Mouse (Mus musculus) inflammation-experienced regulatory T-cells (primary cell): ENCODE measurements around the gene Paox. TPM values are rescaled to one million over a fixed set of nuclear protein-coding genes. Genes with fewer than 3 reads are reported as not detected.

Experiments used
- polyA plus RNA-seq, 2 experiments: library from polyadenylated mRNA; unstranded; fragments of 100-300 nt; shearing (Covaris generic); gene quantifications; one replicate each; pipeline ENCODE4 v1.2.1; 2017

Gene Paox
- 1 to 10 TPM; 4.2 to 4.9 TPM for polyA plus RNA-seq

DNA sequence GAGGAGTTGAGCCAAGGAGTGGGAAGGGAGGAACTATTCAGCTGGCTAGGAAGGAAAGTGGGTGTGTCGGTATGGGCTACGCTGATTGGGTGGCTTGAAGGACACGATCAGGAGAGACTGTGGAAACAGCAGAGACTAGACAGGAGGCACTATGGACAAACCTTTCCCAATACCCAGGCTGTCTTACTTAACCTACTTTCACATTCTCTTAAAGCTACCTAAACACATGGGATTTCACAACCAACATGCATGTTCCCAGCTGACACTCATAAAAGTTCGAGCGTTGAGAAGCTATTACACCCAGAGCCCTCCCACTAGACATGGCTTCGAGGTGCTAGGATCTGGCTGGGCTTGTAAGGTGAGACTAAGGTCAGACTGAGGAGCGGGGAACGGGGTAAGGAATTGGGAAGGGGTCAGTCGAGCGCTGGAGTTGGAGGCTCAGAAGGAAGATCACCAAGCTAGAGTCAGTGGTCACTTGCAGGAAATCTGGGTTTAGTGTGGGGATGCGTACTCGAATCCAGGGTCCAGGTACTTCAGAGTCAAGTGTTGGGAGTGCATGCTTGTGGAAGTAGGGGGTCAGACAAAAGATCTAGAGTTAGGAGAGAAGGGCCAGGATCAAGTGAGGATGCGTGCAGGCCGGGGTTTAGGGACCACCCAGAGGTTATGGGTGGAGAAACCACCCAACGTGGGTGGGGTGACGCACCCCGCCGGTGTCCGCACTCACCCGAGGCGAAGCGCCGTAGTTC lies at the start of gene Paox:
Gene Paox (plus strand): TSS at position 217 of the 746 bp plus-strand sequence.

DNA sequence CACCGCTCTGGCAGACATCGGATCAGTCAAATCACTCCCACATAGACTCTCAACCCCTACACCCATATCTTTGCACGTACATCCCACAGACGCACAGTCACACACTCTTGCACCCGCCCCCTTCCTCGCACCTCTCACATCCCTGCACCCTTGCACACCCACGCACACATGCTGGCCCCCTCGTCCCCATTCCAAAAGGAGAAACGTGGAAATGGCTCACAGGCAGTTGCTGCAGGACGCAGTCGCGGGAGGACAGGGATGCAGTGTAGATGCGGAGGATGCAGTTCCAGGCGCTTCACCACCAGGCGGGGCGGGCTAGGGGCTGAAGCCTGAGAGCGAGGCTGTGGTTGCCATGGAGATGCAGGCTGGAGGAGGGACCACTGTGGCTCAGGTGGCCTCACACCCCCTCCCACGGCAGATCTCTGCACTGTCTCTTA lies 33.3 kb upstream of the Paox start, which contains the start of gene Caly:
Gene Caly (minus strand): TSS at position 307 of the 437 bp plus-strand sequence.

DNA sequence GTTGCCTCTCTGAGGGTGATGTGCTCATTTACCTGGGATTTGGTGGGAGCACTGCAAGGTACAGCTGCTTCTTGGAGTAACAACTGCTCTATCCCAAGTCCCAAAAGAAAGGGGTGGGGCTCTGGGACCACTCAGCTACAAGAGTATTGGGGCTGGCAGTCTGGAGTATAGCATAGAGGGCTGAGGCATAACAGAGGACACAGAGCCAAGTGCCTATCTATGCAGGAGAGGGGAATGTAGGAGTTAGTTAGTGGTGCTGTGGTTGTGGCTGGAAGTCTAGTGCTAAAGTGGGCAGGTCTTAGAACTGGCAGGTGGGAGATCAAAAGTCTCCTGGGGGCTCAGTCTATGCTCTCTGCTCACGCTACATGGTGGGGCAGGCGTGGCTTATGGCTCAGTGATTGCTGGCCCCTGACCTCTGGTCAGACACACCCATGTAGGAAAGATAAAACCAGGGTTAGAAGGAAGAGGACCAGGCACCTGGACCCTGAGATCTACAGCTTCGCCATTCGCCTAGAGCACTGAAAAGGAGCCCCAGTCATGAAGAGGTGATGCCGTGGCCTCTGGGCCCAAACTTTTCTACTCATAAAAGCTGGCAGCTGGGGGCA lies 22.6 kb upstream of the Paox start, which contains the start of gene Prap1:
Gene Prap1 (plus strand): TSS at position 472 of the 605 bp plus-strand sequence.

DNA sequence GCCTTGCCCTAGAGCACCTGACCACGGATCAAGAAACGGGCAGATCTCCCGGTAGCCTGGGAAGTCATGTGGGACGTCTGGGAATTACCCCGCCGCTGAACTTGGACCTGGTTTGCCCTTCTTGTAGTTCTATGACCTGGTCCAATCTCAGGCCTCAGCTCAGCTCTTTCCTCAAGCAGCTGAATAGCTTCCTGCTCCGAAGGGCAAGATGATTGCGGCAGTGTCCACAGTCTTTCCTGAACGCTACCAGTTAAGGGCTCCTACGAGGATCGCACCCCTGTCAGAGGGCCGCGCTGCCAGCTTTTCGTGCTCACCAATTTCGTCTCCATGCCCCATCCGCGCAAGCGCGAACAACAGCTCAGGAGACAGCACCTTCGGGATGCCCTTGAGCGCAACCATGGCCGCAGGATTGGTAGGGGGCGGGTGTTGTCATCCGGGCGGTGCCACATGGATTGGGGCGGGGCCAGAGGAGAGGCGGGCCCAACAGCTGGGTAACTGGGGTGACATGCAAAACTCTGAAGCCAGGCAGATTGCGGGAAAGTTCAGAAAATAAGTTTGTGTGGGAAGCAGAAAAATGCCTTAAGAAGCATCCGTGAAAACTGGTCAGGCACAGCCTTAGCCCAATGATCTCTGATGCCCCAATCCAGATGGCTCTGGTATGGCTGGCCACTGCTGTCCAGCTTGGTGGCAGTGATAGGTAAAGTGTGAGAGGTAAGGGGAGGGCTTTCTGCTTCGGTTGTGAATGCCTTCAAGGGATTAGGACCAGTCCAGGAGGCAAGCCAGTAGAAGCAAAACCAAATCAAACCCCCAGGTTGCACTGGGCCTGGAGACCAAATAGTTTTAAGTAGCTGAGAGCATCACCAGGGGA lies 13.4 kb upstream of the Paox start, which contains the start of gene Fuom:
Gene Fuom (minus strand): TSS at position 449 of the 868 bp plus-strand sequence.

DNA sequence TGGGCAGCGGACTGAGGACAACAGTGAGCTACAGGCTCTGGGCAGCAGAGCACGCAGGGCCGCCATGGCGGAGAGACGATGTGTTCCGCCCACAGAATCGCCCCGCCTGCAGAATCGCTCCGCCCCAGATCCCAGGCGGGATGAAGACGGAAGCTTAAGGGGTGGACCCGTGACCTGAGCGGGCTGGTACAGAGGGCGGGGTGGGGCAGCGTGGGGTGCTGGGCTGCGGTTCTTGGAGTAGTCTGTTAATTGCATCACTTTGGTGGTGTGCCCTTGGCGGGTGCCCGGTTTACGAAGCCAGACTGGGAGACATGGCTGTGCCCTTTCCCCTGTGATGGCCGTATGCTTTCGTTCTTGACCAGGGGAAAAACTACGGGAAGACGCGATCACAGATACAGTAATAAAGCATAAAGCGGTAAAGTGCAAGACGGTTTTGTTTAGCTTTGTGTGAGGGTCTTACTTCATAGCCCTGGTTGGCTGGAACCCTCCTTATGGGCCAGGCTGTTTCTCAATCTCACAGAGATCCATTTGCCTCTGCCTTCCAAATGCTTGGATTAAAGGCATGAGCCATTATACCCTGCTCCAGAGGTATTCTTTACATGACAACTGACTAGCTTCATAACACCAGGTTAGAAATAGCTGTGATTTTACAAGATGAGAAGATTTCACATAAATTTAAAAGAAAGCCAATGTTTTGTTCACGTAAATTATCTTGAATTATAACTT lies 893 bp downstream of the Paox start, which contains the start of gene Echs1:
Gene Echs1 (minus strand): TSS at position 148 of the 726 bp plus-strand sequence.

DNA sequence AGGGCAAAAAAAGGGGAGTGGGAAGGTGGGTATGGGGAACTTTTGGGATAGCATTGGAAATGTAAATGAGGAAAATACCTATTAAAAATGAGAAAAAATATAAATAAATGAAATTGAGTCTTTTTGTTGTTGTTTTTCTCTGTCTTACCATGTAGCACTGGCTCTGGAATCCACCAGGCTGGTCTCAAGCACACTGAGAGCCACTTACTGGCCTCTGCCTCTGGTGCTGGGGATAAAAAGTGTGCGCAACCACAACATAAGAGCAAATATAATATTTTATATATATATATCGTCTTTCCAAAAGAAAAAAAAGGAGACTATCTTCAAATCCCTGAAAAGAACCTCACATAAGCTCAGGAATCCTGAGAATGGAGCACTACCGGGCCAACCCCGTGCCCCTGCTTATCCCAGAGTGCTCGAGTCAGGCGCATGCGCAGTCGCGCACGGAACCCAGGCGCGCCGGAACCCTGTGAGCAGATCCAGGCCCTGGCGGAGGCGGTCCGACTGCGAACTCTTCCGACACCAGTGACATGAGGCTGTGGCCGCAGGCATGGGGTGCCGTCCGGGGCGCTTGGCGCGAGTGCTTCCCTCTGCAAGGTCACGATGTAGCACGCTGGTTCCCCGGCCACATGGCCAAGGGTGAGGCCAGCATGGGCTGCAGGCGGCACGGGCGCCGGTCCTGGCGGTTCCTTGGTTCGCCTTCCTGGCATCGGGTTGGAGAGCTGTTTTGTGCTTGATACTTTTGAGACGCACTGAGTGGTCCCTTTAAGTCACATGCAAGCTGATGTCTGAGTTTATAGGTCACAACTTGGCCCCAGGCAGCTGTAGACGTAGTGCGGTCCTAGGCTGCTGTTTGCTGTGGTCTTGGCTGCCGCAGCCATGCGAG lies 21.8 kb downstream of the Paox start, which contains the start of gene Mtg1:
Gene Mtg1 (plus strand): TSS at position 430 of the 886 bp plus-strand sequence.

DNA sequence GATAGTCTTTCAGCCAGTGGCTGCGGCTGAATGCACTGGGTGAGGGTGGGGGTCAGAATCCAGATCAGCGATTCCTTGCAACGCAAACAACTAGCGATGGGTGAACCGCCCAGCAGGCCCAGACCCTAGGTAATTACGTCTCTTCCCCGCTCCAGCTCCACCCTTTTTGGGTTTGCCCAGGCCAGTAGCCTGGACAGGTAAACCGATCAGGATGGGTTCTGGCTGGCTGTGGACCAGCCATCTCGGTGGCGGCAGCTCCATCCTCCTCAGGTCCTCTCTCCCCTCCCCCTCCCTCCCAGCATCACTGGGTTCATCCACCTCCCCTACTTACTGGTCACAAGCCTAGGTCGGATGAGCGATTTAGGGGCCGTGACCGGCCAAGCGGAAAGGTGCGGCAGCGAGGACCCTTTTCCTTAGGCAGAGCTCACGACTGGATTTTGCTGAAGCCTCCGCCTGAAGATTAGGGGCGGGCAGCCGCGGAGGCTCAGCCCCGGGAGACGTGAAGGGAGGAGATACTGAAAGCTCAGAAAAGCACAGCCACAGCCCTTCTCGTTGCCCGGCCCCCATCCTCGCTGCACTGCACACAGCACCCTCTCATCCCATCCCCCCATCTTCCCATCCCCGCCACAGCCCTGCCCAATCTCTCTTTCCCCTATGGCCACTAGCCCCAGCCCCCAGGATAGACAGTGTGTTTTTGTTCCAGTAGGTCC lies 38.8 kb downstream of the Paox start, which contains the start of gene Sprn:
Gene Sprn (minus strand): TSS at position 660 of the 710 bp plus-strand sequence.

DNA sequence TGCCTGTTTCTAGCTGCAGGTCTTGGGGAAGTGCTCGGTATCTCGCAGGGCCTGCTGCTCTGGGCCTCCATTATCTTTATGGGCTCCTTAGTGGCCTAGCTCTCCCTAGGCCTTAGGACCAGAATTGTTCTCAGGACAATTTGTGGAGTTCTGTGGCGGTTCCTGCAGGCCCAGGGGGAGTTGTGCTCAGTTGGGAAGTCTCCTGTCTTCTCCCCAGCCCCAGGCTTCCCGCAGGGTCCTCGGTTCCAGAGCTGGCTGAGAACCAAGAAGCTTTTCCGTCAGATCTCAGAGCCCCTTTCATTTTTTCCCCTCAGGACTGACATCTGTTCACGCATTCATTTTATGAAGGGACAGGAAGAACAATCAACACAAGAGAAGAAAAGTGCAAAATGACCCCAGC lies 49.1 kb downstream of the Paox start, which contains the start of gene Olfr522:
Gene Olfr522 (minus strand): TSS at position 101 of the 400 bp plus-strand sequence.

DNA sequence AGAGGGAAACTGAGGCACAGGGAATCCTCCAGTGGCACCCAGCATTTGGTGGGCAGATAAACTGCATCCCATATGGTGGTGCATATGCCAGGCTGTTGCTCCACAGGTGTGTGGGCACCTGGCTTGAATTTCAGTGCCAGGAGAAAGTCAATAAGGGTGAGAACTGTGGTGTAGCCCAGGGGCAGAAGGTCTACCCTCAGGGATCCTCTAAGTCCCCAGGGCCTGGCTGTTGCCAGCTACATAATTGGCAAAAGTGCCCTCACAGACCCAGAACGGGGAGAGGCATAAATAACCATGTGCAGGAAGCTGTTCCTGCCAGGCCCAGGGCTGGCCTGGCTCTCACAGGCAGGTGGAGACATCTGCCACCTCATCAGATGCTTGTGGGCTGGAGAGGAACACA lies 57.3 kb downstream of the Paox start, which contains the start of gene Olfr523:
Gene Olfr523 (plus strand): TSS at position 282 of the 400 bp plus-strand sequence.

Other genes with a start within 250 kb of the Paox start
- under 1 TPM; 0.70 to 0.91 TPM for gene Kndc1, start 221.1 kb upstream of the Paox start, polyA plus RNA-seq
- 1 to 10 TPM; 5.4 to 9.6 TPM for gene Utf1, start 172.0 kb upstream of the Paox start, polyA plus RNA-seq
- gene 6430531B16Rik, start 137.0 kb upstream of the Paox start, polyA plus RNA-seq, result 1 to 10 TPM in 1 of 2 experiments, under 1 TPM in 1; 0.39 to 1.9 TPM
- gene Adam8, start 123.2 kb upstream of the Paox start, polyA plus RNA-seq, result 10 to 100 TPM; 20.5 to 23.5 TPM
- gene Zfp511, start 79.4 kb upstream of the Paox start, polyA plus RNA-seq, result 10 to 100 TPM; 54.6 to 56.9 TPM
- gene Tubgcp2, start 79.1 kb upstream of the Paox start, polyA plus RNA-seq, result 10 to 100 TPM; 30.8 to 44.8 TPM
- under 1 TPM in 1 of 2 experiments, not detected in 1; 0.43 TPM for gene Msx3, start 66.7 kb upstream of the Paox start, polyA plus RNA-seq
- gene Caly, start 33.3 kb upstream of the Paox start, polyA plus RNA-seq, result under 1 TPM; 0.13 to 0.23 TPM
- gene Prap1, start 22.4 kb upstream of the Paox start, polyA plus RNA-seq, result 1 to 10 TPM in 1 of 2 experiments, not detected in 1; 1.2 TPM
- 10 to 100 TPM; 12.4 to 13.2 TPM for gene Fuom, start 13.4 kb upstream of the Paox start, polyA plus RNA-seq
- 10 to 100 TPM; 55.3 to 64.6 TPM for gene Echs1, start 677 bp downstream of the Paox start, polyA plus RNA-seq
- 10 to 100 TPM; 31.9 to 43.1 TPM for gene Mtg1, start 21.8 kb downstream of the Paox start, polyA plus RNA-seq
- 1 to 10 TPM in 1 of 2 experiments, not detected in 1; 1.3 TPM for gene Sprn, start 39.1 kb downstream of the Paox start, polyA plus RNA-seq
- gene Olfr522, start 49.0 kb downstream of the Paox start, polyA plus RNA-seq, result under 1 TPM; 0.42 to 0.65 TPM
- not detected for gene Olfr523, start 57.4 kb downstream of the Paox start, polyA plus RNA-seq
- under 1 TPM; 0.09 to 0.12 TPM for gene Olfr524, start 90.2 kb downstream of the Paox start, polyA plus RNA-seq
- 1 to 10 TPM in 1 of 2 experiments, under 1 TPM in 1; 0.06 to 1.2 TPM for gene Cd163l1, start 102.5 kb downstream of the Paox start, polyA plus RNA-seq
- 10 to 100 TPM in 1 of 2 experiments, under 1 TPM in 1; 0.19 to 12.3 TPM for gene 5830411N06Rik, start 131.5 kb downstream of the Paox start, polyA plus RNA-seq
- 1 to 10 TPM in 1 of 2 experiments, under 1 TPM in 1; 0.36 to 1.1 TPM for gene Olfr525, start 205.1 kb downstream of the Paox start, polyA plus RNA-seq
- not detected for gene Olfr527, start 218.2 kb downstream of the Paox start, polyA plus RNA-seq
- gene Olfr60, start 245.9 kb downstream of the Paox start, polyA plus RNA-seq, result under 1 TPM; 0.30 to 0.80 TPM